Mouse (Mus musculus): Measurements from ENCODE around the gene Tspan32. TPM values are rescaled to one million over a fixed set of nuclear protein-coding genes. Genes with fewer than 3 reads are reported as not detected.

Tspan32 gene
- polyA plus RNA-seq, 1 experiment from 2014 or later = 0.81 TPM

DNA sequence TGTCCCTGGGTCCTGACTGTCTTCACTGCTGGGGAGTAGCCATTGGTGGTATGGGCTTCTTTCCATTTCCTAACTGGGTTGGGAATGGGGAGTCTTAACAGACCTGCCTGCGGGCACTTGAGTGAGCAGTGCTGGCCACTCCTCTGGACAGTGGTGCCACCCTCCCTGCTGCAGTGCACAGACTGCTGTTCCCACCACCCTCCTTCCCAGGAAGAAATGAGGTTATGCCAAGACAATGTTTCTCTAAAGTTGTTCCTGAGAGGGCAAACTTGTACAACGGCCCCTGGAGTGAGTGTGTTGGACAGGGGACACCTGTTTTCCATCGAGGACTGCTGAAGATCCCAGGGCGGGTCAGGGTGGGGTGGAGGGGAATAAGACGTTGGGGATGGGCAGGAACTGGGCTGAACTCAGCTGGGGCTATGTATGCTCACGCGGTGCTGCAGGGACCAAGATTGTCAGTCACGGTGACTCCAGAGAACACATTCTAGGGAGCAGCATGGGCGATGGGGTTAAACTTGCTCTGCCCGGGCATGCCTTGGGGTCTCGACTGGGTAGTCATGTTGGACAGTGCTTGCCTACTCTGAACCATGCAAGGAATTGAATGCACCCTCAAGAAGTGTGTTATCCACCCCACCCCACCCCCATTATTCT is 49.2 kb downstream of the Tspan32 start:
- peak overlapping the region; percentile 93 for H3K9ac ChIP-seq
- ATAC-seq = peak; percentile 11; the same call in 1 of the 2 replicates
- 75% methylated on average over 11 of the region's 11 CpGs for WGBS
- peak overlapping the region; percentile 76 for H3K4me3 ChIP-seq
- peaks cover 34% of the 10 kb centered on the region for H3K4me1 ChIP-seq
- no peak overlapping the region for H3K27ac ChIP-seq
- no peaks in the 10 kb centered on the region for H3K27me3 ChIP-seq
- H3K36me3 ChIP-seq (ENCODE audit: poor library complexity, severe bottlenecking) = 0 out of 2 replicates have a peak, but pooled peaks cover 4% of the 10 kb centered on the region
- H3K9me3 ChIP-seq (replicated peaks) = no peaks in the 10 kb centered on the region
- peak overlapping the region; percentile 91 for H3K4me2 ChIP-seq

DNA sequence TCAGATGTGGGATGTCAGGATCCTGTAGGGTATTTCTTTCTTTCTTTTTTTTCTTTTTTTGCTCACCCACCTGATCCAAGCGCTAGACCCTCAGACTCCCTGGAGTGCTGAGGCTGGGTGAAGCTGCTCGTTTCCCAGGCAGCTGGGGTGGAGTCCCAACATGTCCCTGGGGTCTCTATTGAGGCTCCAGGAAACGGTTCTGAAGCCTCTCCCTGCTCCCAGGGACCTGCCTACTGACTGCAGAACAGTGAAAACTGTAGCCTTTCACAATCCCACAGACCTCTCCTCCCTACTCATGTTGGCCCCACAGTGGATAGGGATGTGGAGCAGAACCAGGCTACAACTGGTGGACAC is 49.7 kb downstream of the Tspan32 start:
- Histone ChIP-seq H3K36me3 (ENCODE audit: poor library complexity, severe bottlenecking) (0 out of 2 replicates have a peak, but pooled peaks cover 4% of the 10 kb centered on the region), H3K4me1 (peaks cover 34% of the 10 kb centered on the region), H3K4me2 (peak overlapping the region; percentile 91), H3K4me3 (peak overlapping the region; percentile 76), H3K9me3 (replicated peaks) (no peaks in the 10 kb centered on the region), H3K27me3 (no peaks in the 10 kb centered on the region), H3K9ac (peak overlapping the region; percentile 93), H3K27ac (no peak overlapping the region)
- ATAC-seq = no peak
- WGBS = 52% methylated on average over 3 of the region's 3 CpGs

DNA sequence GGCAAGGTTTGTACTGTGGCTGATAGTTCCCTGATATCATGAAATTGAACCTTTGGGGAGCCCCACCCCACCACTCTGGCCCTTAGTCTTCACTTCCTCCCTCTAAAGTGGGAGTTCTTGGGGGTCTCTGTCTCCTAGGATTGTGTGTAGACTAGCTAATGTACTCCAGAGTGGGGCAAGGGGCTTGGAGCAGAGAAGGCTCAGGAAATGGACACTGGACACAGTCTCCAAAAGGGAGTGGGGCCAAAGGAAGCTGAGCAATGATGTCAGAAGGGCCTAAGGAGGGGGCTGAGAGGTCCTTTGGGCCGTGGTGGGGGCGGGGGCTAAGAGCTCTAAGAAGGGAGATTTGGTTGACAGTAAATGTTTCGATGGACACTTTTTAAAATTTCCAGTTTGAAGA is 50.2 kb downstream of the Tspan32 start:
- Histone ChIP-seq H3K9ac (peak overlapping the region; percentile 93), H3K27ac (no peak overlapping the region)

GRCm38 (mm10) chr7:143055499-143056186 is 50.8 kb downstream of the Tspan32 start:
- ATAC-seq = no peak
- Histone ChIP-seq H3K4me1 (peaks cover 34% of the 10 kb centered on the region), H3K4me2 (peak overlapping the region; percentile 91), H3K36me3 (ENCODE audit: poor library complexity, severe bottlenecking) (0 out of 2 replicates have a peak, but pooled peaks cover 5% of the 10 kb centered on the region), H3K27ac (no peak overlapping the region), H3K9me3 (replicated peaks) (no peaks in the 10 kb centered on the region), H3K27me3 (no peaks in the 10 kb centered on the region), H3K9ac (peak overlapping the region; percentile 50), H3K4me3 (no peak overlapping the region)
- WGBS = 87% methylated on average over 11 of the region's 11 CpGs

More for the DNA sequence above, 50.2 kb downstream of the Tspan32 start:
- no peak for ATAC-seq
- no peaks in the 10 kb centered on the region for H3K27me3 ChIP-seq
- peaks cover 34% of the 10 kb centered on the region for H3K4me1 ChIP-seq
- 0 out of 2 replicates have a peak, but pooled peaks cover 4% of the 10 kb centered on the region for H3K36me3 ChIP-seq (ENCODE audit: poor library complexity, severe bottlenecking)
- 90% methylated on average over 3 of the region's 3 CpGs for WGBS
- H3K4me3 ChIP-seq = peak overlapping the region; percentile 76
- peak overlapping the region; percentile 91 for H3K4me2 ChIP-seq
- H3K9me3 ChIP-seq (replicated peaks) = no peaks in the 10 kb centered on the region

DNA sequence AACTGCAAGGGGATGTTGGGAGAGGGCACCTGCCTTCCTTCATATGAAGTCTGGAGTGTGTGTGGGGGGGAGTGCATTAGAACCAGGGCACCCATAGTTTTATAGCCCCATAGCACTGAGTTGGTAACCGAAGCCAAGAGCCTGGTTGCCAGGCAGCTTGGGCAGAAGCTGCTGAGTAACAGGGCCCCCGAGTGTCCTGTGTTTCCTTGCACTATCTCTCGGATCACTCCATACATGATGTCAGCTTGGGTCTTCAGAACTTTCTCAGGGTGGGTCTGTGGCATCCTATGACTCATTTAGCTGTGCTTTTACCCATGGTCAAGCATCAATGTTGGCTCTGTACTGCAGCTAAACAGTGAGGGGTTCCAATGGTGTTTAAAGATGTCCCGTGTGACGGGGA is 52.2 kb downstream of the Tspan32 start:
- Histone ChIP-seq H3K9ac (no peak overlapping the region), H3K27me3 (no peaks in the 10 kb centered on the region)

GRCm38 (mm10) chr7:143057667-143058220 is 52.9 kb downstream of the Tspan32 start:
- peaks cover 20% of the 10 kb centered on the region for H3K36me3 ChIP-seq (ENCODE audit: poor library complexity, severe bottlenecking)
- H3K9ac ChIP-seq = no peak overlapping the region
- peaks cover 31% of the 10 kb centered on the region for H3K4me1 ChIP-seq
- WGBS = 88% methylated on average over 9 of the region's 9 CpGs
- ATAC-seq = no peak
- no peak overlapping the region for H3K4me3 ChIP-seq
- no peaks in the 10 kb centered on the region for H3K27me3 ChIP-seq
- no peaks in the 10 kb centered on the region for H3K9me3 ChIP-seq (replicated peaks)
- no peak overlapping the region for H3K4me2 ChIP-seq
- H3K27ac ChIP-seq = 0 out of 2 replicates have a peak overlapping the region, but pooled peaks have one; percentile 49

More for the DNA sequence above, 52.2 kb downstream of the Tspan32 start:
- Histone ChIP-seq H3K27ac (no peak overlapping the region), H3K4me1 (peaks cover 32% of the 10 kb centered on the region), H3K36me3 (ENCODE audit: poor library complexity, severe bottlenecking) (peaks cover 12% of the 10 kb centered on the region; the same call in 1 of the 2 replicates), H3K4me3 (no peak overlapping the region), H3K4me2 (no peak overlapping the region), H3K9me3 (replicated peaks) (no peaks in the 10 kb centered on the region)
- no peak for ATAC-seq
- 87% methylated on average over 5 of the region's 5 CpGs for WGBS

DNA sequence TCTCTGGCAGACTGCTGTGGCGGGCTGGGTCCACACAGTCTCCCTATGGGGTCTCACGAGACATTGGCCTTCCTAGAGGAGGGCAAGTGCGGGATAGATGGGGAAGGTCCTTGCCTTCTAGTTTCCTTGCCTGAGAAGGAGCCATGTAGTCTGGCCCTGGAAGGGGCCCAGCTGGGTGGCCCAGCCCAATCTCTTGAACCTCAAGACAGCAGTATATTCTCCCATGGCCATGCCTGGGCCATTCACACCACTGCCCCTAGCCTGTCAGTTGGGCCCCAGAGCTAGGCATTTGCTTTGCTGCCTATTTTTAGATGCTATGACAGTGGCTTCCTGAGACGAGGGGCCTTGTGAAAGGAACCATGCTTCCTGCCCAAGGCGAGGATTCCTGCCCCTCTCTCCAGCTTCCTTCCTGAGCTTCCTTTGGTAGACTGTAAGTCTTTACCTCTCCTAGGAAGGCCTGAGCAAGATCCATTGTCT is 53.4 kb downstream of the Tspan32 start:
- ATAC-seq = no peak
- 0 out of 2 replicates have a peak overlapping the region, but pooled peaks have one; percentile 49 for H3K27ac ChIP-seq
- peaks cover 31% of the 10 kb centered on the region for H3K4me1 ChIP-seq
- H3K27me3 ChIP-seq = no peaks in the 10 kb centered on the region
- H3K4me2 ChIP-seq = no peak overlapping the region
- 87% methylated on average over 5 of the region's 5 CpGs for WGBS
- peaks cover 25% of the 10 kb centered on the region for H3K36me3 ChIP-seq (ENCODE audit: poor library complexity, severe bottlenecking)
- H3K9me3 ChIP-seq (replicated peaks) = no peaks in the 10 kb centered on the region
- H3K9ac ChIP-seq = no peak overlapping the region
- H3K4me3 ChIP-seq = no peak overlapping the region

- peaks cover 36% of the 10 kb centered on the region for H3K36me3 ChIP-seq (ENCODE audit: poor library complexity, severe bottlenecking)
- 78% methylated on average over 5 of the region's 5 CpGs for WGBS
- no peak overlapping the region for H3K4me2 ChIP-seq
- H3K4me1 ChIP-seq = peaks cover 21% of the 10 kb centered on the region
- no peaks in the 10 kb centered on the region for H3K9me3 ChIP-seq (replicated peaks)
- no peak overlapping the region for H3K9ac ChIP-seq
- H3K27me3 ChIP-seq = no peaks in the 10 kb centered on the region
- H3K4me3 ChIP-seq = no peak overlapping the region
- 0 out of 2 replicates have a peak overlapping the region, but pooled peaks have one; percentile 0 for H3K27ac ChIP-seq
- no peak for ATAC-seq
Measured at GRCm38 (mm10) chr7:143059202-143059870, 54.5 kb downstream of the Tspan32 start.

- Histone ChIP-seq H3K27ac (no peak overlapping the region), H3K36me3 (ENCODE audit: poor library complexity, severe bottlenecking) (peaks cover 65% of the 10 kb centered on the region), H3K4me3 (no peak overlapping the region), H3K9ac (no peak overlapping the region), H3K27me3 (no peaks in the 10 kb centered on the region), H3K4me1 (peaks cover 3% of the 10 kb centered on the region), H3K4me2 (no peak overlapping the region), H3K9me3 (replicated peaks) (no peaks in the 10 kb centered on the region)
- 90% methylated on average over 2 of the region's 2 CpGs for WGBS
- ATAC-seq = no peak
Measured at GRCm38 (mm10) chr7:143062704-143063103, 57.9 kb downstream of the Tspan32 start.

- Histone ChIP-seq H3K27ac (no peak overlapping the region), H3K4me2 (no peak overlapping the region), H3K4me3 (no peak overlapping the region), H3K36me3 (ENCODE audit: poor library complexity, severe bottlenecking) (peaks cover 69% of the 10 kb centered on the region), H3K9me3 (replicated peaks) (no peaks in the 10 kb centered on the region), H3K4me1 (peaks cover 14% of the 10 kb centered on the region), H3K27me3 (no peaks in the 10 kb centered on the region), H3K9ac (no peak overlapping the region)
- WGBS = 59% methylated on average over 6 of the region's 6 CpGs
- no peak for ATAC-seq
Measured at GRCm38 (mm10) chr7:143064226-143064625, 59.4 kb downstream of the Tspan32 start.

GRCm38 (mm10) chr7:143065692-143066091 is 60.8 kb downstream of the Tspan32 start:
- no peak for ATAC-seq
- no peak overlapping the region for H3K9ac ChIP-seq
- H3K27ac ChIP-seq = no peak overlapping the region
- H3K4me3 ChIP-seq = no peak overlapping the region
- no peaks in the 10 kb centered on the region for H3K9me3 ChIP-seq (replicated peaks)
- no peaks in the 10 kb centered on the region for H3K27me3 ChIP-seq
- H3K4me1 ChIP-seq = peaks cover 23% of the 10 kb centered on the region
- no peak overlapping the region for H3K4me2 ChIP-seq
- WGBS = 91% methylated on average over 2 of the region's 2 CpGs
- peaks cover 67% of the 10 kb centered on the region for H3K36me3 ChIP-seq (ENCODE audit: poor library complexity, severe bottlenecking)
